Mouse (Mus musculus) heart, postnatal 0 days (tissue): ENCODE data around the gene Pitpnm3.

Source experiments
- CTCF ChIP-seq: IDR thresholded peaks from 2 replicates; pipeline ENCODE4 v1.5.1; 2016; ENCODE audit warnings: antibody characterized with exemption, control low read depth, low read depth
- EP300 ChIP-seq: IDR thresholded peaks from 2 replicates; pipeline ENCODE4 v1.6.1; 2016; ENCODE audit warnings: antibody characterized with exemption, low read depth

GRCm38 (mm10) chr11:72123531-72123930 is 12.0 kb downstream of the Pitpnm3 start:
- TF ChIP-seq CTCF (no peak), EP300 (no peak)
